Mouse (Mus musculus) olfactory bulb, adult 2 months (tissue): ENCODE results near the gene Rptor.

Experiments used
- CTCF ChIP-seq: fragments of 200-500 bp; IDR thresholded peaks from 2 replicates; pipeline ENCODE4 v1.5.1; 2012; ENCODE audit warnings: low read depth, mild to moderate bottlenecking, low read length, moderate library complexity; ENCODE audit not compliant: insufficient read depth
- POLR2A ChIP-seq: fragments of 200-500 bp; IDR thresholded peaks from 2 replicates; pipeline ENCODE4 v1.6.1; 2012; ENCODE audit warnings: mild to moderate bottlenecking, low read depth, low read length, moderate library complexity; ENCODE audit not compliant: insufficient read depth

DNA sequence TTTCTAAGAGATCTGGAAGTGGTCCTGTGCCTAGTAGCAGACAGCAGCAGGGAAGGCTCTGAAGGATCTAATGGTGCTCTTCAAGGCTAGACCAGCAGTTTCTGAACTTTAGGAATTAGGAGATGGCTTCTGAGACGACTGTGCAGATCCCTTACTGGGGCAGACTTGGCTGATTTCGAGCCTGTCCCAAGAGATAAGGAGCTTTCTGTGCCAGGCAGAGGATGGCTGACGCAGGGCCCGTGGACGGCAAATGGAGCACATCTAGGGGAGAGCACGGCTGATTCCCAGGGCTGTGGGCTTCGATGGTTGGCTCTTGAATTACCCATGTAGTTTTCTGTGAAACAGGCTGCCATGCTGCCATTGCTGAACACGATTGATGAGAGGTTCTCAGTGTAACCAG is 21.1 kb downstream of the Rptor start:
- TF ChIP-seq CTCF (no peak), POLR2A (no peak)
